Mouse (Mus musculus) urinary bladder, postnatal 14 days (tissue): ENCODE measurements around the gene Gbgt1.

Experiments used
- DNase-seq: peaks from one replicate; pipeline ENCODE4 v3.0.0; 2021; ENCODE audit warnings: low spot score

The Gbgt1 gene

GRCm38 (mm10) chr2:28529856-28530255 lies 33.2 kb downstream of the Gbgt1 start:
- no peak for DNase-seq

GRCm38 (mm10) chr2:28530311-28530710 lies 33.6 kb downstream of the Gbgt1 start:
- DNase-seq: no peak

GRCm38 (mm10) chr2:28532938-28533771 lies 36.5 kb downstream of the Gbgt1 start:
- DNase-seq: peak; percentile 92

GRCm38 (mm10) chr2:28533901-28534435 lies 37.3 kb downstream of the Gbgt1 start:
- DNase-seq: no peak

- no peak for DNase-seq
Measured at GRCm38 (mm10) chr2:28534436-28535262, 38.0 kb downstream of the Gbgt1 start.

GRCm38 (mm10) chr2:28535263-28535540 lies 38.5 kb downstream of the Gbgt1 start:
- no peak for DNase-seq

- peak; percentile 52 for DNase-seq
Measured at GRCm38 (mm10) chr2:28535650-28536049, 39.0 kb downstream of the Gbgt1 start.

- DNase-seq: peak; percentile 47
Measured at GRCm38 (mm10) chr2:28536166-28536565, 39.5 kb downstream of the Gbgt1 start.

GRCm38 (mm10) chr2:28536766-28537633 lies 40.3 kb downstream of the Gbgt1 start:
- peak; percentile 77 for DNase-seq

- no peak for DNase-seq
Measured at GRCm38 (mm10) chr2:28537634-28537920, 40.9 kb downstream of the Gbgt1 start.

- DNase-seq: no peak
Measured at GRCm38 (mm10) chr2:28537995-28538816, 41.5 kb downstream of the Gbgt1 start.

GRCm38 (mm10) chr2:28538817-28539128 lies 42.1 kb downstream of the Gbgt1 start:
- DNase-seq: no peak

- DNase-seq: peak; percentile 59
Measured at GRCm38 (mm10) chr2:28539206-28539605, 42.5 kb downstream of the Gbgt1 start.

- no peak for DNase-seq
Measured at GRCm38 (mm10) chr2:28539949-28540348, 43.3 kb downstream of the Gbgt1 start.

- no peak for DNase-seq
Measured at GRCm38 (mm10) chr2:28540587-28541227, 44.0 kb downstream of the Gbgt1 start.

GRCm38 (mm10) chr2:28543894-28544293 lies 47.2 kb downstream of the Gbgt1 start:
- DNase-seq: no peak

- no peak for DNase-seq
Measured at GRCm38 (mm10) chr2:28545976-28546375, 49.3 kb downstream of the Gbgt1 start.

GRCm38 (mm10) chr2:28546560-28546959 lies 49.9 kb downstream of the Gbgt1 start:
- no peak for DNase-seq

- peak; percentile 88 for DNase-seq
Measured at GRCm38 (mm10) chr2:28547237-28548172, 50.8 kb downstream of the Gbgt1 start.

GRCm38 (mm10) chr2:28549157-28549556 lies 52.5 kb downstream of the Gbgt1 start:
- no peak for DNase-seq
